Mouse (Mus musculus) thymus, adult 2 months (tissue): ENCODE data around the gene Vwc2l.

Experiments used
- CTCF ChIP-seq: fragments of 200-500 bp; IDR thresholded peaks from 2 replicates; pipeline ENCODE4 v1.5.1; 2012; ENCODE audit warnings: mild to moderate bottlenecking, control low read depth, low read length, moderate library complexity, borderline replicate concordance; ENCODE audit not compliant: control insufficient read depth, poor library complexity, insufficient read depth; ENCODE audit errors: extremely low read depth
- POLR2A ChIP-seq: fragments of 200-500 bp; IDR thresholded peaks from 2 replicates; pipeline ENCODE4 v1.6.1; 2012; ENCODE audit warnings: mild to moderate bottlenecking, low read length, control low read depth, moderate library complexity; ENCODE audit not compliant: control insufficient read depth, poor library complexity, insufficient read depth; ENCODE audit errors: extremely low read depth

DNA sequence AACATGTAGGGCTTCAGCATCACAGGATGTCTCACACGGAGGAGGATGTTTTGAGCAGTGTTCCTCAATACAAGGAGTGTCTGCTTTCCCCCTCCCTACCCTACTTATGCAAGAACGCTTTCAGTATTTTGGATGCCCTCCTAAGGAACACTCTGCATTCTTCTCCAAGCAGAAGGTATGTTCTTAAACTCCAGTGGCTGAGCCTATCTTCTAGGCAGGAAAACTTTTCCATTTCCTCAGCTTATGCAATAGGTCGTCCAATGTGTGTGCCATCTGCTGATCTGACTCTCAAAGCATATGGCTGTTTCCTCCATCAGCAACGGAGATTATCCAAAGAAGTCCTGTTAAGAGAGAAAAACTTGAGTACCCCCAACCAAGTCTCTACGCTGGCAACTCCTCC is 25.2 kb upstream of the Vwc2l start:
- TF ChIP-seq CTCF, result no peak
- TF ChIP-seq POLR2A, result no peak
